Mouse (Mus musculus): ENCODE results near the gene Card11.

Card11 gene

GRCm38 (mm10) chr5:140985311-140986050 is 14.9 kb downstream of the Card11 start:
- no peak for DNase-seq

GRCm38 (mm10) chr5:140981370-140981805 is 19.0 kb downstream of the Card11 start:
- peak; percentile 32 for DNase-seq

- DNase-seq = no peak
Observed at GRCm38 (mm10) chr5:140980783-140981182, 19.6 kb downstream of the Card11 start.

- no peak for DNase-seq
Observed at GRCm38 (mm10) chr5:140980051-140980450, 20.3 kb downstream of the Card11 start.

- peak; percentile 63 for DNase-seq
Observed at GRCm38 (mm10) chr5:140962945-140963344, 37.4 kb downstream of the Card11 start.

GRCm38 (mm10) chr5:140960732-140961131 is 39.6 kb downstream of the Card11 start:
- no peak for DNase-seq

- DNase-seq = peak; percentile 17
Observed at GRCm38 (mm10) chr5:140959160-140959559, 41.2 kb downstream of the Card11 start.

GRCm38 (mm10) chr5:140957106-140957505 is 43.3 kb downstream of the Card11 start:
- DNase-seq = no peak

- no peak for DNase-seq
Observed at GRCm38 (mm10) chr5:140955666-140956065, 44.7 kb downstream of the Card11 start.

GRCm38 (mm10) chr5:140951801-140952200 is 48.6 kb downstream of the Card11 start:
- peak; percentile 9 for DNase-seq

GRCm38 (mm10) chr5:140948009-140948408 is 52.4 kb downstream of the Card11 start:
- DNase-seq = peak; percentile 5

- no peak for DNase-seq
Observed at GRCm38 (mm10) chr5:140946034-140946433, 54.3 kb downstream of the Card11 start.

- DNase-seq = no peak
Observed at GRCm38 (mm10) chr5:140944382-140945125, 55.8 kb downstream of the Card11 start.

GRCm38 (mm10) chr5:140940923-140941491 is 59.4 kb downstream of the Card11 start:
- peak; percentile 7 for DNase-seq

- no peak for DNase-seq
Observed at GRCm38 (mm10) chr5:140940257-140940922, 60.0 kb downstream of the Card11 start.

GRCm38 (mm10) chr5:140936816-140937215 is 63.6 kb downstream of the Card11 start:
- DNase-seq = no peak

GRCm38 (mm10) chr5:140935848-140936247 is 64.5 kb downstream of the Card11 start:
- DNase-seq = no peak

GRCm38 (mm10) chr5:140934639-140935315 is 65.6 kb downstream of the Card11 start:
- DNase-seq = no peak

- DNase-seq = no peak
Observed at GRCm38 (mm10) chr5:140931523-140932229, 68.7 kb downstream of the Card11 start.

- no peak for DNase-seq
Observed at GRCm38 (mm10) chr5:140918519-140918918, 81.9 kb downstream of the Card11 start.

GRCm38 (mm10) chr5:140917807-140918206 is 82.6 kb downstream of the Card11 start:
- DNase-seq = no peak

GRCm38 (mm10) chr5:140910841-140911240 is 89.5 kb downstream of the Card11 start:
- no peak for DNase-seq
